Mouse (Mus musculus) spleen, postnatal 4 days (tissue): ENCODE measurements around the gene Esyt1.
"Not testable (repeated sequence)": the region's sequence is repeated elsewhere in the genome, so short reads cannot be mapped to it uniquely, and the experiment has no call there.

Experiments
- DNase-seq, 2 experiments: peaks; one replicate each; pipeline ENCODE4 v3.0.0; 2022; ENCODE audit warnings: low spot score in 2 of 2

Esyt1 gene

GRCm38 (mm10) chr10:128504641-128505370, 20.9 kb downstream of the Esyt1 start:
- DNase-seq: no peak

GRCm38 (mm10) chr10:128504012-128504411, 21.7 kb downstream of the Esyt1 start:
- no peak for DNase-seq

- no peak for DNase-seq
These were observed 22.1 kb downstream of the Esyt1 start for GRCm38 (mm10) chr10:128503532-128503931.

GRCm38 (mm10) chr10:128502341-128502740, 23.3 kb downstream of the Esyt1 start:
- DNase-seq: no peak

GRCm38 (mm10) chr10:128499116-128499671, 26.5 kb downstream of the Esyt1 start:
- peak; percentile 49 to 78 for DNase-seq

GRCm38 (mm10) chr10:128498590-128498989, 27.1 kb downstream of the Esyt1 start, which contains the start of gene Myl6b:
Gene Myl6b (minus strand): TSS chr10:128498685.
- DNase-seq: peak; percentile 93 to 96

- peak in 1 of 2 experiments; percentile 62 for DNase-seq
These were observed 28.4 kb downstream of the Esyt1 start for GRCm38 (mm10) chr10:128497134-128497737.

GRCm38 (mm10) chr10:128496509-128497077, 29.1 kb downstream of the Esyt1 start:
- DNase-seq: no peak

- DNase-seq: no peak
These were observed 29.8 kb downstream of the Esyt1 start for GRCm38 (mm10) chr10:128495903-128496302.

GRCm38 (mm10) chr10:128495270-128495669, 30.4 kb downstream of the Esyt1 start:
- no peak for DNase-seq

- no peak for DNase-seq
These were observed 30.9 kb downstream of the Esyt1 start for GRCm38 (mm10) chr10:128494667-128495245.

GRCm38 (mm10) chr10:128493695-128494666, 31.7 kb downstream of the Esyt1 start, which contains the start of gene Myl6:
Gene Myl6 (minus strand): TSS chr10:128494145.
- peak; percentile 97 to 98 for DNase-seq

- peak in 1 of 2 experiments; percentile 72 for DNase-seq
These were observed 32.4 kb downstream of the Esyt1 start for GRCm38 (mm10) chr10:128493319-128493694.

- peak; percentile 45 to 77 for DNase-seq
These were observed 32.9 kb downstream of the Esyt1 start for GRCm38 (mm10) chr10:128492633-128493311.

GRCm38 (mm10) chr10:128492051-128492450, 33.6 kb downstream of the Esyt1 start:
- DNase-seq: not testable (repeated sequence)

- DNase-seq: no peak
These were observed 34.2 kb downstream of the Esyt1 start for GRCm38 (mm10) chr10:128491495-128491894.

- no peak for DNase-seq
These were observed 34.8 kb downstream of the Esyt1 start for GRCm38 (mm10) chr10:128490912-128491311.

- DNase-seq: no peak
These were observed 35.4 kb downstream of the Esyt1 start for GRCm38 (mm10) chr10:128490232-128490631.

- no peak for DNase-seq
These were observed 35.9 kb downstream of the Esyt1 start for GRCm38 (mm10) chr10:128489785-128490184.

GRCm38 (mm10) chr10:128489380-128489779, 36.3 kb downstream of the Esyt1 start:
- no peak for DNase-seq
